Mouse (Mus musculus) MN1 (cell line): ENCODE measurements at regions not wholly inside any gene's neighbourhood (a gene's known extent, or its start where the extent isn't known, plus 50 kb on each side); places are given as distances from the start of the nearest gene placed in this dataset.
A peak's percentile ranks its signal among the peaks of the same experiment; 100 is the strongest.

Experiments used
- DNase-seq: peaks from one replicate; pipeline ENCODE4 v3.0.0-alpha.2; 2016; ENCODE audit warnings: low spot score

GRCm38 (mm10) chr12:107658241-107658640, 169.8 kb downstream of the 3110018I06Rik start:
- no peak for DNase-seq

DNA sequence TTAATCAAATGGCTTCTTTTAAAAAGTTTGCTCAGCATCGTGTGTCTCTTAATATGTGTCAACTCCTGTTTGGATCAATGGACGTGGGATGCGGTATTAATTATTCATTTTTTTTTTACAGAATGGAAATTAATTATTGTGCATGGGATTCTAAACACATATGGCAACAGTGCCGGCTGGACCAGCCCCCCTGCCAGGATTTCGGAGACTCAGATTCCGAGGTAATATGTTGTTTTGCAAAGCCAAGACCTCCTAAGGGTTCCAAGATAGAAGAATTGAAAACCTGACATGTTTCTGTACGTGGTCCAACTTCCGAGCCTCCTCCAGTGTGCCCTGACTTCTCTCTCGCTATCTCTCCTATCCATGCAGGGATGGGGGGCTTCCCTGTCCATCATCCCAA, 170.4 kb downstream of the 3110018I06Rik start:
- DNase-seq: no peak

GRCm38 (mm10) chr12:107662624-107663023, 174.2 kb downstream of the 3110018I06Rik start:
- no peak for DNase-seq

- DNase-seq: no peak
Measured at GRCm38 (mm10) chr12:107667836-107668235, 179.4 kb downstream of the 3110018I06Rik start.

DNA sequence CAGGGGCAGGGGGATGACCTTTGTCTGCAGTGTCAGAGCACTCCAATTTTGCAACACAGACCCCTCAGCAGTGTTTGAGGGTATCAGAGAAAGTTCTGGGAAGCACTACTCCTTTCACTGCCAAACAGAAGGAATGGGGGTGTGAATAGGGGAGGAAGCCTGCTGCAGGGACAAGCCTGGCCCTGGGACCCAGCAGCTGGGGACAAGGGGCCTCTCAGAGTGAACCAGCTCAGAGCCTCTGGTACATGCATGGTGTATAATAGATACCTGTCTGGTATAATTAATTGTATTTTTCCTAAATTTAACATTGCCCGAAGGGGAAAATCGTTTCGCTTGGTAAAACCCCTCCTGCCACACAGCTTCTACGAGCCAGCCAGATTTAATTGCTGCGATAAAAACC, 180.6 kb downstream of the 3110018I06Rik start:
- no peak for DNase-seq

- no peak for DNase-seq
Measured at GRCm38 (mm10) chr12:107669450-107669849, 181.0 kb downstream of the 3110018I06Rik start.

GRCm38 (mm10) chr12:107669910-107670309, 181.5 kb downstream of the 3110018I06Rik start:
- DNase-seq: no peak

- no peak for DNase-seq
Measured at GRCm38 (mm10) chr12:107677076-107677475, 188.6 kb downstream of the 3110018I06Rik start.

GRCm38 (mm10) chr12:107687447-107687846, 199.0 kb downstream of the 3110018I06Rik start:
- DNase-seq: no peak

GRCm38 (mm10) chr12:107689418-107689817, 201.0 kb downstream of the 3110018I06Rik start:
- DNase-seq: no peak

DNA sequence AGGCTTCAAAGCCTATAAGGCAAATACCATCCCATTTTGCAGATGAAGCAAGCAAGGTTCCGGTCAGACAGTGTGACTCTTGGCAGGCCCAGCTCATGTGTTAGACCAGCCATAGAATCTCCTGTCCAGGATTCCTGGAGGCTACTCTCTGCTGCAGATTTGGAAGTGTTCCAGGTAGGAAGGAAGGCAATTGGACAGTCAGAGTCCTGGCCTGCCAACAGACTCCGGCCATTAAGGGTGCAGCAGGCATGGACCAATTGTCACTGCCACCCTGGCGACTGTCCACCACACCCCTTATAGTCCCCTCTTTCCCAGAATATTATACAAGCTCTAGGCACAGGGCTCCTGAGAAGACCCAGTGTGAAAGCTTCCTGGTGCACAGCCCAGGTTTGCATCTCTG, 201.6 kb downstream of the 3110018I06Rik start:
- peak; percentile 34 for DNase-seq

- peak; percentile 75 for DNase-seq
Measured at GRCm38 (mm10) chr12:107693693-107694092, 205.3 kb downstream of the 3110018I06Rik start.

DNA sequence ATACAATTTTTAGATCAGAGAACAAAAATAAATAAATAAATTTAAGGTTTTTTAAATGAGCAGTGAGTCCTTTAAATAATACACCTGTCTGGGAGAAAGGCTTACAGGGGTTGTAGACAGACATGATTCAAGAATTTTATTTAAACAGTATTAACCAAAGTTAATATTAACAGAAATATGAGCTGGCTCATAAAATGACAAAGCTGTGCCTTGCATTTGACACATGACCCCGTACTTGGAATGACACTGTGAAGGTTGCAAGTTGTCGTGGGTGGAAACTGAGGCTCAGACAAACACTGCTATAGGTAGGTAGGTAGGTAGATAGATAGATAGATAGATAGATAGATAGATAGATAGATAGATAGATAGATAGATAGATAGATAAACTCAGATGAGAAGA, 206.6 kb downstream of the 3110018I06Rik start:
- DNase-seq: no peak

DNA sequence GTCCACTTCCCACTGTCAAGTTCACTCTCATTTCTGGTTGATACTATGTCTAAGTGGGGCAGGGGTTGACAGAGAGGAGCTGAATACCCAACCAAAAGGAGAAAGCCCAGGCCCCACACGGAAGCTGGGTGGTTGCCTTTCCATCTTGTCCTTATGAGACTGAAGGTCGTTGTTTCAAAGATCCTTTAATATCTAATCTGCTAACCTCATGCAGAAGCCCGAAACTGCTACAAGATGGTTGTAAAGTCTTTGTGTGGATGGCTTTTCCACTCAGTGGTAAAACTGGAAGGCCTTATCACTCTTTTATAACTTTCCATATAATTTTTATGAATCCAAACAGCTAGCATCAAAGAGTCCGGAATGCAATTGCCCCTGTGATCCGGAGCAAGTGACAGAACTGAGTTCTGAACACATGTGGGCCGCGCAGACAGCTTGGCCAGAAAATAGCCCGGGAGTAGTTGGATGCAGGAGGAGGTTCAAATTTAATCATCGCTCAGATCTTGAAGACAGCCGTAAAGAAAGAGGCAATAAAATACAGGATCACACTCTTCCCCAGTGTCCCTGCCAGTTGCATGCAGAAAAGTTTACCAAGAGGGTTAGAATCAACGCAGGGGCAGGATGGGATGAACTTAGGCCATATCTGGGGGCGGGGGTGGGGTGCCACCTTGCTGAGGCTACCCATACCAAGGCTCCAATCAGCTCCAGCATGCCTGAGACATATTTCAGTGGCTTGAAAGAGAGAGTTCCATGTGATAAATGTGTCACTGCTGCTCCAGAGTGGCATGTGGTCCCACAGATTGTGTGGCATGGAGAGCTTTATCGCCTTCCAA, 207.2 kb downstream of the 3110018I06Rik start:
- DNase-seq: no peak

DNA sequence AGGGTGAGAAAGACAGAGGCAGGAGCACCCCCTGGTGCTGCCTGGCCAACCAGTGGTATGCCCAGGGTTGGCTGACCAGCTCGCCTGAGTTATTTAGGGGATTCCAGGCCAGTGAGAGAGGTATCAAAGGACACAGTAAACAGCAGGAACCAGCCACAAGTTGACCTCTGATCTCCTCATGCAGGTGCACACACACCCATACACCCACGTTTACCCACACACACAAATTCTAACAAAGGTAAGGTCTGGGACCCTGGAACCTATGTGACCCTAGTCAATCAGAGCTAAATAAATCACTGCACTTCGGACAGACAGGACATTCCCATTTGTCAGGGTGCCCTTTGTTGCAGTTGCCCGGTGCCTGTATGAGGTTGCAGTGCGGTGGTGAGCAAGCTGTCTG, 211.9 kb downstream of the 3110018I06Rik start:
- DNase-seq: no peak

GRCm38 (mm10) chr12:107700868-107701597, 212.6 kb downstream of the 3110018I06Rik start:
- no peak for DNase-seq

DNA sequence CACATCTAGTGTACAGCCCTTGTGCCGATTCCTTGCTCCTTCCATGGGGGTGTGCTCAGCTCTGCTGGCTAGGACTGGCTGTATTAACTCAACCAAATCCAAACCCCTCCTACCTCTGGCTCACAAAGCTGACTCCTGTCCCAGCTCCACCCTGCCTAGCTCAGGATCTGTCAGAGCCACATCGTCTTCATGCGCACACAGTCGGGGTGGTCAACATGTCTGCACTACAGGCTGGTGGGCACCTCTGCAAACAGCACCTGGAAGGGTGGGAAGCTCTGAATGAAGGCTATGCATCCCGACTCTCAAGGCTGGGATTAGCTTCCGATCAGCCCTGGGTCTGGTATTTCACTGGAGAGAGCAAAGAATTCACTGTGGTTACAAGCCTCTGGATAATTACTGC, 220.4 kb downstream of the 3110018I06Rik start:
- no peak for DNase-seq

- DNase-seq: peak; percentile 77
Measured at GRCm38 (mm10) chr12:107711017-107711416, 222.6 kb downstream of the 3110018I06Rik start.

DNA sequence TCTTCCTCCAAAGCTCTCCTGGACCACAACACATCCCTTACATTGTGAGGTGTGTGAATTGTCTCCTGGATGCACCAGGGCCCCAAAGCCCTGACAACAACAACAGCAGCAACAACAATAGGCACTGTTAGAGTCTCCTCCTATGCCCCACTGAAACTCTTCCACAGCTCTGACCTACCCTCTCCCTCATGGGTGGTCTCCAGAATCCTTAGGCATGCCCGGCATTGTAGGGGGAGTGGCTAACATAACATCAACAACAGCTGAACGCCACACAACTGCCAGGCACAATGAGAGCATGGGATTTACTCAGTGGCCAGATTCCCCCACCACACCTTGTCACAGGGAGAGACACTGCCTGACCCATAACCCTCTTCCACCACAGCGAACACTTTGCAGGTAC, 223.2 kb downstream of the 3110018I06Rik start:
- DNase-seq: no peak

GRCm38 (mm10) chr12:107713191-107713590, 224.8 kb downstream of the 3110018I06Rik start:
- DNase-seq: no peak

DNA sequence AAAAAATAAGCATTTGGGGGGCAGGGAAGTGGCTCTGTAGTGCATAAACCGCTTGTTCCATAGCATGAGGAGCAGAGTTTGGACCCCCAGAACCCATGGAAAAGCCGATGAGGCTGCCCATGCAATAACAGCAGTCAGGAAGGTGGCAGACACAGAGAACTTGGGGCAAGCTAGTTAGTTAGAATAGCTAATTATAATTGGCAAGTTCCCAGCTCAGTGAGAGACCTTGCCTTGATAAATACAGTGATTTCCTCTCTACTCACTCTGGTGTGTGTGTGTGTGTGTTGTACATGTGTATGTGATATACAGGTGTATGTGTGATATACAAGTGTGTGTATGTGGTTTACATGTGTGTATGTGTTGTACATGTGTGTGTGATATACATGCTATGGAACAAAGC, 226.4 kb downstream of the 3110018I06Rik start:
- no peak for DNase-seq

DNA sequence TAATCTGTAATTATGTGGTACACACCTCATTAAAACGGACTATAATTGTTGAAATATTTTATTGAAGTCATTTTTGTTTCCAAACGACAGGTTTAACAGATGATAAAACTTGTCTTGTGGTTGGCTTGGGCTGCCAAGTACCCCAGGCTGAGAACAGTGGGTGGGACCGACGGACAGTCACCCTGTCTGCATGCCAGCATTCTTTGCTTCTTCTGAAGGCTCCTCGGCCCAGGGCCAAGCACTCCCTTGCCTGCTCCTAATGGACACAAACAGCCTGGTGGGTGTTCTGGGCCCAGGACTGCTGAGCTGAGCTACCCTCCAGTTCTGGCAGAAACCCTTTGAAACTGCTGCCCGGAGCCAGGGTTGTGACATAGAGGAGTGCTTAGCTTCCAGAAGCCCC, 227.4 kb downstream of the 3110018I06Rik start:
- DNase-seq: no peak

- no peak for DNase-seq
Measured at GRCm38 (mm10) chr12:107720941-107721340, 232.5 kb downstream of the 3110018I06Rik start.
